Mouse (Mus musculus) thymus, adult 18-20 months (tissue): Measurements from ENCODE around the gene Hist1h4f.

Experiments
- DNase-seq, 2 experiments: peaks; one replicate each; pipeline ENCODE4 v3.0.0; 2022; ENCODE audit warnings: mixed read lengths in 2 of 2

Gene Hist1h4f

DNA sequence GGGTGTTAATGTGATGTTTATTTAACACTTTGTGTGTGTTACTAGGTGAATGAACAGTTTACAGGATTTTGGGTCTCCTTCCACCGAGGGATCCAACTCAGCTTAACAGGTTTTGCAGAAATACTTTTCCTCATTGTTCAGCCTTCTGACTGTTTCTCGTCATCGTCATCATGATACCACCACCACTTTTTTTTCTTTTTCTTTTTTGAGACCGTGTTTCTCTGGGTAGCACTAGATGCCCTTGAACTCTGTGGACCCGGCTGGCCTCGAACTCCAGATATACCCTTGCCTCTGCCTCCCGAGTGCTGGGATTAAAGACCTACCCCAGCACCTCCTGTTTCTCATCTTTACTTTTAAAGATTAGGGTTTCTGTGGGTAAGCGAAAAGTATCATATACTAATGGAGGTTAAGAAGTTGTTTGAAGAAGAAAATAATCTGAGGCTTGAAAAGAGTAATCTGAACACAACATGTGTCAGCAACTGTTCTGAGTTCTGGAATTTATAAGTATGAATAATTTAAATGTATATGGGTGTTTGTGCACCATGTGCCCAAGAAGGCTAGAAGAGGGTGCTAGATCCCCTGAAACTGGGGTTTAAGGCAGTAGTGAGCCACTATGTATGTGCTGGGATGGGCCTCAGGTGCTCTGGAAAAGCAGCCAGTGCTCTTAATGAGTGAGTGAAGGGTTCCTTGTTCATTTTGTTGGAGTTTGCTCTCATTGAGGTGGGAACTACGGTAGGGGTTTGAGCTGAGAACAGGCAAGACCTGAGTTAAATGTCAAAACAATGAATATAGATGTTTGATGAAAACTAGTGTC is 19.0 kb downstream of the Hist1h4f start:
- DNase-seq: no peak

DNA sequence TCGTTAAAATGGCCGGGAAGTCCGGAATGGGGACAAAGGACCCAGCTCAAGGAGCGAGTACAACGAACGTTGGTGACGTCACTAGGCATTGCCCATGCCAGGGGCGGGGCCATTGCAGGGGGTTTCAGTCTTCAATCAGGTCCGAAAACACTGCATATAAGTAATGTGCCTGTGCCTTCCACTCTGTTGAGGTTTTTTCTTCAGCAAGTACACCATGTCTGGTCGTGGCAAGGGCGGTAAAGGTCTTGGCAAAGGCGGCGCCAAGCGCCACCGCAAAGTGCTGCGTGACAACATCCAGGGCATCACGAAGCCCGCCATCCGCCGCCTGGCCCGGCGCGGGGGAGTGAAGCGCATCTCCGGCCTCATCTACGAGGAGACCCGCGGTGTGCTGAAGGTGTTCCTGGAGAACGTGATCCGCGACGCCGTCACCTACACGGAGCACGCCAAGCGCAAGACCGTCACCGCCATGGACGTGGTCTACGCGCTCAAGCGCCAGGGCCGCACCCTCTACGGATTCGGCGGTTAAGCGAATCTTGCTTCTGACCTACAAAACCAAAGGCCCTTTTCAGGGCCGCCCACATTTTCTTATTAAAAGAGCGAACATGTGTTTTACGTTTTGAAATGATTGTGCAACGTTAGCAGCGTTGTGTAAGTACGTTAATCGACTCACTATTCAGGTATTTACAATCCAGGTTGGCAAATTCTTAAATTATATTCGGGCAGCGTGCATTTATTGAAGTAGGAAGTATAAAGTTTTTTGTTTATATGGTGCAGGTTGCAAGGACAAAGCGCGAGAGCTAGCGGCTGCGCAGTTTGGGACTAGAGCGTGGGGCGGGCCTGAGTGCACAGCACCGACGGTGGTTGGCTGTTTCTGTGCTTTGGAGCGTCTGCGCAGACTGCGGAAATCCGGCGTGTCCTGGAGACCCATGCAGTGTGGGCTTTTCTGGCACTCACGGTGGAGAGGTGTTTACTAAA is 20.3 kb downstream of the Hist1h4f start, which contains the start of gene Hist1h4h:
Gene Hist1h4h (plus strand): TSS at position 150 of the 975 bp plus-strand sequence.
- peak; percentile 96 to 99 for DNase-seq

- DNase-seq: peak in 1 of 2 experiments; percentile 64
Observed at GRCm38 (mm10) chr13:23530181-23530900, 21.1 kb downstream of the Hist1h4f start.

DNA sequence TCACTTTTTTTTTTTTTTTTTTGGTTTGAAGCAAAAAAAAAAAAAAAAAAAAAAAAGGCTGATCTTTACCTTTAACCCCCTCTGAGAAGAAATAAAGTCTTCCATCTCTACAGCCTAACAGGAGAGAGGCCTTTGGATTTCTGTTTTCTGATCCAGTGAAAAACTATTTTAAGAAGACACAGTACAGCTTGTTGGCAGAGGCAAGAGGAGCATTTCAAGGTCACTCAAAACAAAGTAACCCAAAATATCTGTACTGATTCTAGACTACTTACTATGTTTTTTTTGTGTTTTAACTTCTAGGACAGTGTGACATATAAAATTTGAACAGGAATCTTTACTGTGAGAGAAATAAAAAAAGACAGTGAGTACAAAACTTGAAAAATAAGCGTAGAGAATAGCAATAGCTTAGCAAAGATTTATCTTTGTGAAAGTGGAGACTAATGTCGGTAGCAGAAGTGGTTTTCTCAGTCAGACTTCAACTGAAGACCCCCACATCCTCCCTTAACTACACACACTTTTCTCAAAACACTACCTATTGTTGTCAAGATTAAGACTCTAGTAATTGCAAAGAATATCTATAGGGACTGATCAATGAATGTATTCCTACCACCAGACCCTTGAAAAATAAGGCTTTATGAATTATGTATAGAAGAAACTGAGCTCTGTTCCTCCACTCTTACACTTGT is 21.8 kb downstream of the Hist1h4f start:
- DNase-seq: no peak

- DNase-seq: no peak
Observed at GRCm38 (mm10) chr13:23529005-23529404, 22.4 kb downstream of the Hist1h4f start.

DNA sequence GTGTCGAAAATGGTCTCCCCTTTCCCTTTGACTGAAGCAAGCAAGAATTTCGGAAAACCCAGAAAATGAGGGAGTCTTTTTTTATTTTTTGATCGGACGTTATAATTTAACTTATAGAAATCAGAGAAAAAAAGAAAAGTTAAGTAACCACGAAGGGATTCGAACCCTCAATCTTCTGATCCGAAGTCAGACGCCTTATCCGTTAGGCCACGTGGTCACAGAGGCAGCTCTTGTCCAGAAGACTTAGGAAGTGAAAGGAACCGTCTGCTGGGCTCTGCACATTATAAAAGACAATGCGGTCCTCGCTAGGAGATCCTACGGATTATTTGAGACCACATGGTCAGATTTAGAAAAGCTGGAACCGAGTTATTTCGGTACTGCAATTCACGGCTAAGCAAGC is 25.1 kb downstream of the Hist1h4f start:
- DNase-seq: peak; percentile 66 to 76

DNA sequence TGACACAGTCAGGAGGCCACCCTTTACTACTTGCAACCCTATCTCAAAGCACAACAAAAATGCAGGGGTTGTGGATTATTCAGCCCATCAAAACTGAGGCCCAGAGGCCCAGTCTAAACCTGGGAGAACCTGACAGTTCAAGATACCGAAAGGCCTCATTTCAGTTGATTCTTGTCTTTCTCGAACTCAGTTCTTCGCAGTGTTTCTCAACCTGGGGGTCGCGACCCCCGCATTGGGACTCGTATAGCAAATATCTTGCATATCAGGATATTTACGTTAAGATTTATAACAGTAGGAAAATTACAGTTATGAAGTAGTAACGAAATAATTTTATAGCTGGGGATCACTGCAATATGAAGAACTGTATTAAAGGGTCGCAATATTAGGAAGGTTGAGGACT is 25.5 kb downstream of the Hist1h4f start:
- no peak for DNase-seq

GRCm38 (mm10) chr13:23524654-23525053 is 26.8 kb downstream of the Hist1h4f start:
- peak in 1 of 2 experiments; percentile 37 for DNase-seq

DNA sequence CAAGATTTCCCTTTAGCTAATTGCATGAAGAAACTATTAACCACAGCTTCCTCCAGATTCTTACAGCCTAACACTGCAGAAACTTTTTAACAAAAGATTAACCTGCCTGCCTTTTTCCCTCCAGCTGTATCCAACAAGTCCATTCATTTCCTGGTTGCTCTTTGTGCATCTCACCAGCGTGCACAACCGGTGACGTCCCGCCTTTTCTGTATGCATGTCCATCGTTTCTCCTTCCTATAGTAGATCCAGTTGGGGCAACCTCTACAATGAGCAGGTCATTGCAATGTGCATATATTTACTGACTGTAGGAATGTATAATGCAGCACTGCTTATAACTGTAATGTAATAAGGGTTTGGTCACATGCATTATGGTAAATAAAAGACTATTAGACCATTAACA is 27.5 kb downstream of the Hist1h4f start:
- no peak for DNase-seq

- DNase-seq: peak; percentile 77 to 87
Observed at GRCm38 (mm10) chr13:23521703-23522102, 29.7 kb downstream of the Hist1h4f start.

- DNase-seq: peak; percentile 41 to 60
Observed at GRCm38 (mm10) chr13:23519416-23519815, 32.0 kb downstream of the Hist1h4f start.

GRCm38 (mm10) chr13:23518885-23519284 is 32.6 kb downstream of the Hist1h4f start:
- DNase-seq: peak; percentile 43 to 72

DNA sequence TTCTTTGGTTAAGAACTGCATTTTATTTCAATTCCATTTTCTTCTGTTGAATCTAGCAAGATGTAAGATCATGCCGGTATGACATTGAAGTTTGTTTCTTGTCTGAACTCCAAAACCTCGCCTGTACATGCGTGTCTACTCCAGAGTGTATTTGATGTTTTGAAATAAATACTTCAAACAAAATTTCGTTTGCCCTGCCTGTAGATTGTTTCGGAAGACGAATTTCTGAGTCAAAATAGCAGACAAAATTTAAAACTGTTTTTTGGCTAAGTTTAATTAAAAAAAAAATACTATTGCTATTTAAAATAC is 33.2 kb downstream of the Hist1h4f start:
- no peak for DNase-seq

GRCm38 (mm10) chr13:23517603-23518294 is 33.7 kb downstream of the Hist1h4f start:
- peak; percentile 76 to 86 for DNase-seq

DNA sequence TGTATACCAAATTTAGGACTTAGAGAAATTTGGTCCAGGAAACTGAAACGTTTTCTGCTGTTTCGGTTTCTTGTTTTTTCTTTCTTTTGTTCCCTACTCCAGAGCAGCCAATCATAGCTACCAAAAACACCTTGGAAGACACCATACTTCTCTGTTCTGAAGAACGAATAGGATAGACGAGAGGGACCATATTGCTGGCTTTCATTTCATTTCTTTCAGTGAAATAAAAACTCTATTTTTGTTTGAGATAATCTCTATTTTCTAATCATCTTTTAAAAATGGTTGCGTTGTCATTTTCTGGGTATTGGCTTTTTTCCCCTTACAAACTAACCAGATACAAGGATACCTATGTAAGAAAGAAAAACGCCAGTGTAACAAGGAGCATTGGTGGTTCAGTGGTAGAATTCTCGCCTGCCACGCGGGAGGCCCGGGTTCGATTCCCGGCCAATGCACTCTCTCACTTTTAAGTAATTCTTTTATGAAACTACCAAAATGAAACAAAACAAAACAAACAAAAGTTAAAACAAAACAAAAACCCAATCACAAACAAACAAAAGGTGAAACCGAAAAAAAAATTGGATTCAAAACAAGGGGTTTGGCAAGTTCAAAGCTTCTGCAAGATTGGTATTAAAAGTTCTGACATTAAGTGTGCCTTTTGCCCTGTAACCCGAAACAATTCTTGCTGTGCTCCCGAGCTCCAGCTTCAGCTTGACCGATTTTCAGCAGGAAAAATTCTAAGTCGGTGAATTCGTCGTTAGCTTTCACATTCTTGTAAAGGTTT is 34.4 kb downstream of the Hist1h4f start:
- peak; percentile 47 to 69 for DNase-seq

DNA sequence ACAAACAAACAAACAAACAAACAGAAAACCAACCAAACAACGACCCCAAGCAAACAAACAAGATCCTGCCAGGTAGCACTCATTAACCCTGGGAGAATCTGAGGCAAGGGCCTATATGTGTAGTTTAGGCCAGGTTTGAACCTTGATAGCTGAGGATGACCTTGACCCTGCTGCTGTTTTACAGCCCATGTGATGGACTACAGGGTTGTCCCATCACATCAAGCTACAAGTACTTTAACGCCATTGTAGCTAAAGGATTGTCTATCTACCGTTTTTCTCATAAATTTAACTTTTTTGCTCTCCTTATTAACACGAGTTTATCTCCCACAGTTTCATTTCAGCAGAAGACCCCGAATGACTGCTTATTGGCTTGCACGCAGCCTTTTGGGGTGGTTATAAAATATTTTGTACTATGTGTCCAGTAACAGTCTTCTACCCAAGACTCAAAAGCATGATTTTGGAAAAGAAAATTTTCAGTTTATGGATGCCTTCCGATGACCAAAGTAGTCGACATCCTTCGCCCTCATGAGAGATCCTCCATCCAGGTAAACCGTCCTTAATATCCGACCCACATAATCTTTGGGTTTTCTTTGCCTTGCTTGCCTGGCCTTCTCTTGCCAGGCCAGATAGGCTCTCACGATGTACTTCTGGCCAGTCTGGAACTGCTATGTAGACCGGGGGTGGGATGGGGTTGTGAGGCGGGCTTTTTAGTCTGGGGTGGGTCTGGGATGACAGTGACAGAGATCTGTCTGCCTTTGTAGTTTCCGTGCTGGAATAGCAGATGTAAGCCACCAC is 35.4 kb downstream of the Hist1h4f start:
- no peak for DNase-seq

DNA sequence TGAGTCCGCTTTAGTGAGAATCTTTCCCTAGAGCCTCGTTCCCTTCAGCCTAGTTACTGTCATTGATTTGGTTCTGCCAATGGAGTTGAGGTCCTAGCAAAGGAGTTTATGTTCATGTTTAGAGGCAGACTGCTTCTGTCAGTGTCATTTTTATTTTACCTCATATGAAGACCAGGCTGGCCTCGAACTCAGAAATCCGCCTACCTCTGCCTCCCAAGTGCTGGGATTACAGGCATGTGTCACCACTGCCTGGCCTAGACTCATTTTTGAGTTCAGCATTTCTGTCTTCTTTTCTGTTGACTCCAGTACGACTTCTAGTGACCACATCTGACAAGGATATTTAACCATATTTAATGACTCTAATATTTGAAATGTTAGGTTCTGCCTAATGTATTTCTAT is 36.2 kb downstream of the Hist1h4f start:
- DNase-seq: no peak

GRCm38 (mm10) chr13:23513517-23513916 is 37.9 kb downstream of the Hist1h4f start:
- no peak for DNase-seq

- no peak for DNase-seq
Observed at GRCm38 (mm10) chr13:23510127-23510526, 41.3 kb downstream of the Hist1h4f start.
